In the genomic region with DNA sequence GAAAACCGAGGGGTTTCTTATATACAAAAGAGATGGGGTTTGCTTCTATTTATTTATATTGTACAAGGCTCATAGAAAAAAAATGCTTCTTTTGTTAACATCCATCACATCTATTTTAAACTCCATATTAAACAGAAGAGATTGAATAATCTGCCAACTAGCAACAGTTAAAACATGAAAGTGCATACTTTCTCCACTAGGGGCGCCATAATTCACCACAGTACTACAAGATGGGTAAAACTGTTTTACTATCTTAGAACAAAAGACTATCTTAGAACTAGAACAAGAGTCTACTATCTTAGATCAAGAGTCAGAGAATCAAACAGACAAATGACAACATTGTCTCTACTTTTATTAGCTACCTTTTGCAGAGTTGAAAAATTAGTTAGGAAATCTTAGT, we compare ENCODE assay signal across 12 mouse cellular contexts.
A peak's percentile ranks its signal among the peaks of the same experiment; 100 is the strongest.
DNase-seq lines count a peak whose midpoint lies in the region; ATAC-seq and TF ChIP-seq lines count a peak whose summit lies in the region.
"Had no signal": no experiment of that assay in that cellular context is flagged by ENCODE, and none has a peak within 500 bp of the region (broad histone marks: within the 10 kb centered on the region; RNA-seq: fewer than 3 reads in every experiment).

No protein-coding gene starts in this region.

- H3K27ac ChIP-seq in hindbrain, postnatal 0 days = no peak overlapping the region
- no peak overlapping the region for H3K27ac ChIP-seq in hindbrain, embryonic 13.5 days
- no peak overlapping the region for H3K27ac ChIP-seq in midbrain, postnatal 0 days (ENCODE audit: low read depth, low read length)
- no peak overlapping the region for H3K27ac ChIP-seq in midbrain, embryonic 15.5 days
- H3K27ac ChIP-seq: forebrain, embryonic 12.5 days had no signal

- peak; percentile 59 for DNase-seq in hindbrain, postnatal 0 days (ENCODE audit: low spot score)
- DNase-seq in midbrain, postnatal 0 days (ENCODE audit: low spot score) = peak; percentile 19
- peak; percentile 6 for DNase-seq in adipocyte (ENCODE audit: low spot score)
- DNase-seq in splenic B cell, adult 2 months (ENCODE audit: low read depth, low spot score) = peak; percentile 1
- DNase-seq in thymus, postnatal 25 days = no peak
- no peak for DNase-seq in adrenal gland, postnatal 14 days
- DNase-seq: cerebellum, postnatal 25 days; kidney, adult 8-10 months had no signal

- ATAC-seq in hindbrain, postnatal 0 days = no peak
- no peak for ATAC-seq in hindbrain, embryonic 13.5 days (ENCODE audit: low FRiP score)
- no peak for ATAC-seq in midbrain, postnatal 0 days (ENCODE audit: low FRiP score)
- ATAC-seq in midbrain, embryonic 15.5 days (replicated peaks) = no peak

- H3K9ac ChIP-seq in hindbrain, postnatal 0 days (replicated peaks; ENCODE audit: low read length) = no peak overlapping the region
- H3K9ac ChIP-seq in hindbrain, embryonic 13.5 days = no peak overlapping the region
- no peak overlapping the region for H3K9ac ChIP-seq in midbrain, postnatal 0 days (replicated peaks; ENCODE audit: low read length, poor library complexity, severe bottlenecking)
- no peak overlapping the region for H3K9ac ChIP-seq in midbrain, embryonic 15.5 days
- H3K9ac ChIP-seq: forebrain, embryonic 12.5 days; heart, embryonic 12.5 days had no signal

- H3K4me2 ChIP-seq in hindbrain, postnatal 0 days (ENCODE audit: low read depth, low read length) = no peak overlapping the region
- H3K4me2 ChIP-seq in hindbrain, embryonic 13.5 days = no peak overlapping the region
- no peak overlapping the region for H3K4me2 ChIP-seq in midbrain, postnatal 0 days (ENCODE audit: low read depth, low read length, poor library complexity, severe bottlenecking)
- H3K4me2 ChIP-seq in midbrain, embryonic 15.5 days = no peak overlapping the region
- H3K4me2 ChIP-seq: forebrain, embryonic 12.5 days; heart, embryonic 12.5 days had no signal

- 50% methylated on average over 2 of the region's 2 CpGs for WGBS in hindbrain, postnatal 0 days
- 44% methylated on average over 2 of the region's 2 CpGs for WGBS in hindbrain, embryonic 13.5 days
- 47% methylated on average over 2 of the region's 2 CpGs for WGBS in midbrain, postnatal 0 days
- WGBS in midbrain, embryonic 15.5 days = 46% methylated on average over 2 of the region's 2 CpGs

- no peaks in the 10 kb centered on the region for H3K27me3 ChIP-seq in hindbrain, postnatal 0 days (ENCODE audit: insufficient read depth, low read length)
- H3K27me3 ChIP-seq in hindbrain, embryonic 13.5 days = no peaks in the 10 kb centered on the region
- no peaks in the 10 kb centered on the region for H3K27me3 ChIP-seq in midbrain, postnatal 0 days (ENCODE audit: insufficient read depth, low read length)
- H3K27me3 ChIP-seq in midbrain, embryonic 15.5 days (replicated peaks) = no peaks in the 10 kb centered on the region
- H3K27me3 ChIP-seq in splenic B cell, adult 2 months (ENCODE audit: control insufficient read depth, insufficient read depth, low read length, poor library complexity, severe bottlenecking) = no peaks in the 10 kb centered on the region
- H3K27me3 ChIP-seq: forebrain, embryonic 12.5 days; heart, embryonic 12.5 days had no signal

- no peaks in the 10 kb centered on the region for H3K9me3 ChIP-seq in hindbrain, postnatal 0 days (ENCODE audit: low read length)
- no peaks in the 10 kb centered on the region for H3K9me3 ChIP-seq in hindbrain, embryonic 13.5 days
- H3K9me3 ChIP-seq in midbrain, postnatal 0 days (ENCODE audit: low read length) = no peaks in the 10 kb centered on the region
- no peaks in the 10 kb centered on the region for H3K9me3 ChIP-seq in midbrain, embryonic 15.5 days
- H3K9me3 ChIP-seq: forebrain, embryonic 12.5 days; heart, embryonic 12.5 days had no signal

- TF ChIP-seq CTCF in hindbrain, postnatal 0 days (IDR thresholded peaks at IDR 0.05; ENCODE audit: low read depth) = peak; percentile 65
- peak; percentile 68 for TF ChIP-seq CTCF in midbrain, postnatal 0 days (IDR thresholded peaks at IDR 0.05)

- H3K4me3 ChIP-seq in hindbrain, postnatal 0 days (ENCODE audit: low read length) = no peak overlapping the region
- H3K4me3 ChIP-seq in hindbrain, embryonic 13.5 days = no peak overlapping the region
- H3K4me3 ChIP-seq in midbrain, postnatal 0 days (ENCODE audit: low read depth, low read length) = no peak overlapping the region
- no peak overlapping the region for H3K4me3 ChIP-seq in midbrain, embryonic 15.5 days
- H3K4me3 ChIP-seq: forebrain, embryonic 12.5 days; heart, embryonic 12.5 days had no signal

- H3K36me3 ChIP-seq in hindbrain, postnatal 0 days (ENCODE audit: insufficient read depth, low read length) = no peaks in the 10 kb centered on the region
- H3K36me3 ChIP-seq in hindbrain, embryonic 13.5 days = no peaks in the 10 kb centered on the region
- no peaks in the 10 kb centered on the region for H3K36me3 ChIP-seq in midbrain, postnatal 0 days (ENCODE audit: insufficient read depth, low read length)
- H3K36me3 ChIP-seq in midbrain, embryonic 15.5 days (replicated peaks) = no peaks in the 10 kb centered on the region
- H3K36me3 ChIP-seq in splenic B cell, adult 2 months (ENCODE audit: control insufficient read depth, insufficient read depth, low read length, poor library complexity, severe bottlenecking) = no peaks in the 10 kb centered on the region
- H3K36me3 ChIP-seq: forebrain, embryonic 12.5 days; heart, embryonic 12.5 days had no signal

- H3K4me1 ChIP-seq in hindbrain, postnatal 0 days (ENCODE audit: insufficient read depth, low read length) = no peaks in the 10 kb centered on the region
- no peaks in the 10 kb centered on the region for H3K4me1 ChIP-seq in hindbrain, embryonic 13.5 days (replicated peaks)
- no peaks in the 10 kb centered on the region for H3K4me1 ChIP-seq in midbrain, postnatal 0 days (ENCODE audit: insufficient read depth, low read length)
- H3K4me1 ChIP-seq in midbrain, embryonic 15.5 days = no peaks in the 10 kb centered on the region
- H3K4me1 ChIP-seq: forebrain, embryonic 12.5 days had no signal

Comparison
In these comparisons a context has a peak if more than half of its experiments do, and no peak if none do; other contexts are left out.
1. DNase-seq: peak in hindbrain, postnatal 0 days (single experiment), midbrain, postnatal 0 days (single experiment), adipocyte (single experiment) and splenic B cell, adult 2 months (single experiment); none in thymus, postnatal 25 days (single experiment) and adrenal gland, postnatal 14 days (single experiment).